Mouse (Mus musculus) liver, embryonic 14.5 days (tissue): ENCODE data around the gene Gdpd4. TPM values are rescaled to one million over a fixed set of nuclear protein-coding genes. Genes with fewer than 3 reads are reported as not detected.

Experiments used
- ATAC-seq: fragments of 200-750 bp; cut with Nextera tagmentation; 2 replicates; pipeline ENCODE4 v1.8.0; 2017; ENCODE audit warnings: moderate number of reproducible peaks, mild to moderate bottlenecking, moderate library complexity; ENCODE audit not compliant: insufficient read depth
- DNase-seq, 3 experiments: peaks; one replicate each; pipeline ENCODE4 v3.0.0-alpha.2; 2012 to 2013; ENCODE audit warnings: low read depth in 3 of 3, low spot score in 3 of 3
- H3K27ac ChIP-seq: fragments of 300-500 bp; sonication (generic); 2 replicates; pipeline ENCODE4 v1.5.1; 2014; ENCODE audit warnings: moderate library complexity, mild to moderate bottlenecking, control low read depth, inconsistent platforms
- H3K27me3 ChIP-seq: fragments of 300-500 bp; sonication (generic); 2 replicates; pipeline ENCODE4 v1.6.1; 2014; ENCODE audit warnings: mild to moderate bottlenecking, low read length, moderate library complexity; ENCODE audit not compliant: control insufficient read depth, insufficient read depth
- H3K36me3 ChIP-seq: fragments of 300-500 bp; sonication (generic); replicated peaks from 2 replicates; pipeline ENCODE4 v1.6.1; 2014; ENCODE audit warnings: low read depth; ENCODE audit not compliant: control insufficient read depth, insufficient read depth
- H3K4me1 ChIP-seq, 2 experiments: fragments of 200-500 bp in 1 of 2; fragments of 300-500 bp in 1 of 2; sonication (generic) in 1 of 2; replicated peaks; 2 replicates each; pipeline ENCODE4 v1.6.1; 2012 to 2014; ENCODE audit warnings: antibody characterized with exemption in 1 of 2, inconsistent platforms in 1 of 2, low read length in 1 of 2; ENCODE audit not compliant: control insufficient read depth in 2 of 2, insufficient read depth in 2 of 2
- H3K4me2 ChIP-seq: fragments of 300-500 bp; sonication (generic); 2 replicates; pipeline ENCODE4 v1.6.1; 2014; ENCODE audit warnings: low read depth, mild to moderate bottlenecking, control low read depth, moderate library complexity
- H3K4me3 ChIP-seq, 2 experiments: fragments of 200-500 bp in 1 of 2; fragments of 300-500 bp in 1 of 2; sonication (generic) in 1 of 2; 2 replicates each; pipeline ENCODE4 v1.5.1; 2012 to 2014; ENCODE audit warnings: low read depth in 2 of 2, low read length in 2 of 2, mild to moderate bottlenecking in 2 of 2, control low read depth in 1 of 2, inconsistent platforms in 1 of 2, moderate library complexity in 1 of 2; ENCODE audit not compliant: insufficient read depth in 1 of 2
- H3K9ac ChIP-seq: fragments of 300-500 bp; sonication (generic); replicated peaks from 2 replicates; pipeline ENCODE4 v1.6.1; 2014; ENCODE audit warnings: mild to moderate bottlenecking, control low read depth, moderate library complexity
- H3K9me3 ChIP-seq: fragments of 300-500 bp; sonication (generic); 2 replicates; pipeline ENCODE4 v1.6.1; 2016; ENCODE audit warnings: low read length, mixed read lengths; ENCODE audit not compliant: control insufficient read depth
- CTCF ChIP-seq: IDR thresholded peaks from 2 replicates; pipeline ENCODE4 v1.5.1; 2016; ENCODE audit warnings: antibody characterized with exemption, low read depth, control low read depth
- EP300 ChIP-seq: IDR thresholded peaks from 2 replicates; pipeline ENCODE4 v1.6.1; 2016; ENCODE audit warnings: antibody characterized with exemption, low read depth
- WGBS: fragments of 180-500 bp; shearing (Covaris S2); extraction: QIAGEN DNeasy Blood & Tissue Kit; methylation state at CpG from one replicate; pipeline ENCODE4 v1.1.7; 2014; ENCODE audit not compliant: insufficient replicate concordance; 5-methylcytosine and 5-hydroxymethylcytosine counted together
- polyA plus RNA-seq, 2 experiments: library from polyadenylated mRNA; depleted of rRNA in 1 of 2; stranded (reverse) in 1 of 2; unstranded in 1 of 2; fragments of >200 nt; fragmentation: Nextera tagmentation in 1 of 2; extraction: Ambion mirVana in 1 of 2; gene quantifications; 2 replicates each; pipeline versions ENCODE4 v1.2.1 to v1.2.3; 2012 to 2014

Gdpd4 gene
- polyA plus RNA-seq, 2 experiments, result not detected

- Histone ChIP-seq H3K4me1 (no peaks in the 10 kb centered on the region), H3K9ac (no peak overlapping the region), H3K4me3 (no peak overlapping the region), H3K36me3 (no peaks in the 10 kb centered on the region), H3K9me3 (no peaks in the 10 kb centered on the region), H3K4me2 (no peak overlapping the region), H3K27me3 (no peaks in the 10 kb centered on the region), H3K27ac (no peak overlapping the region)
- TF ChIP-seq EP300, result no peak
- TF ChIP-seq CTCF, result no peak
- ATAC-seq (no peak), DNase-seq (no peak)
- WGBS, result 79% methylated on average over 8 of the region's 8 CpGs
Measured at GRCm38 (mm10) chr7:98097557-98097956, 177.8 kb downstream of the Gdpd4 start.

Other genes with a start within 250 kb of the Gdpd4 start
- gene Clns1a, start 223.3 kb upstream of the Gdpd4 start, polyA plus RNA-seq (2012; rRNA removed), result 22.6 and 36.5 TPM in 2 replicates
- 65.4 and 70.5 TPM in 2 replicates for gene Clns1a, start 223.3 kb upstream of the Gdpd4 start, polyA plus RNA-seq (2014; fragmentation: Nextera tagmentation; extraction: Ambion mirVana)
- 7.1 and 7.4 TPM in 2 replicates for gene Aqp11, start 181.7 kb upstream of the Gdpd4 start, polyA plus RNA-seq (2012; rRNA removed)
- 18.5 and 22.3 TPM in 2 replicates for gene Aqp11, start 181.7 kb upstream of the Gdpd4 start, polyA plus RNA-seq (2014; fragmentation: Nextera tagmentation; extraction: Ambion mirVana)
- 3.1 and 4.3 TPM in 2 replicates for gene Pak1, start 131.4 kb upstream of the Gdpd4 start, polyA plus RNA-seq (2012; rRNA removed)
- gene Pak1, start 131.4 kb upstream of the Gdpd4 start, polyA plus RNA-seq (2014; fragmentation: Nextera tagmentation; extraction: Ambion mirVana), result 8.2 and 9.0 TPM in 2 replicates
- 10.3 and 10.4 TPM in 2 replicates for gene Myo7a, start 199.6 kb downstream of the Gdpd4 start, polyA plus RNA-seq (2012; rRNA removed)
- 6.6 and 7.3 TPM in 2 replicates for gene Myo7a, start 199.6 kb downstream of the Gdpd4 start, polyA plus RNA-seq (2014; fragmentation: Nextera tagmentation; extraction: Ambion mirVana)
- gene Omp, start 225.5 kb downstream of the Gdpd4 start, polyA plus RNA-seq (2012; rRNA removed), result 0.61 and 0.63 TPM in 2 replicates
- 0.24 and 0.44 TPM in 2 replicates for gene Omp, start 225.5 kb downstream of the Gdpd4 start, polyA plus RNA-seq (2014; fragmentation: Nextera tagmentation; extraction: Ambion mirVana)